Mouse (Mus musculus) midbrain, postnatal 0 days (tissue): ENCODE results near the gene Heatr5a. TPM values are rescaled to one million over a fixed set of nuclear protein-coding genes. Genes with fewer than 3 reads are reported as not detected.

Source experiments
- ATAC-seq: fragments of 200-750 bp; cut with Nextera tagmentation; 2 replicates; pipeline ENCODE4 v1.8.0; 2017; ENCODE audit warnings: moderate number of reproducible peaks, mild to moderate bottlenecking, moderate TSS enrichment, moderate library complexity; ENCODE audit not compliant: low FRiP score
- DNase-seq: peaks from one replicate; pipeline ENCODE4 v3.0.0-alpha.2; 2015; ENCODE audit warnings: low spot score
- H3K27ac ChIP-seq: fragments of 300-500 bp; sonication (generic); 2 replicates; pipeline ENCODE4 v1.5.1; 2014; ENCODE audit warnings: low read depth, mild to moderate bottlenecking, low read length, mixed read lengths
- H3K27me3 ChIP-seq: fragments of 300-500 bp; sonication (generic); 2 replicates; pipeline ENCODE4 v1.6.1; 2014; ENCODE audit warnings: low read length, control low read depth, mixed read lengths; ENCODE audit not compliant: insufficient read depth
- H3K36me3 ChIP-seq: fragments of 300-500 bp; sonication (generic); 2 replicates; pipeline ENCODE4 v1.6.1; 2014; ENCODE audit warnings: low read length, control low read depth, mixed read lengths; ENCODE audit not compliant: insufficient read depth
- H3K4me1 ChIP-seq: fragments of 300-500 bp; sonication (generic); 2 replicates; pipeline ENCODE4 v1.6.1; 2014; ENCODE audit warnings: mild to moderate bottlenecking, control low read depth, antibody characterized with exemption, low read length, mixed read lengths; ENCODE audit not compliant: insufficient read depth
- H3K4me2 ChIP-seq: fragments of 300-500 bp; sonication (generic); 2 replicates; pipeline ENCODE4 v1.6.1; 2014; ENCODE audit warnings: low read depth, mild to moderate bottlenecking, low read length, mixed read lengths; ENCODE audit not compliant: poor library complexity, severe bottlenecking
- H3K4me3 ChIP-seq: fragments of 300-500 bp; sonication (generic); 2 replicates; pipeline ENCODE4 v1.5.1; 2014; ENCODE audit warnings: low read depth, mild to moderate bottlenecking, low read length, moderate library complexity
- H3K9ac ChIP-seq: fragments of 300-500 bp; sonication (generic); replicated peaks from 2 replicates; pipeline ENCODE4 v1.6.1; 2014; ENCODE audit warnings: mild to moderate bottlenecking, low read length, moderate library complexity, mixed read lengths; ENCODE audit not compliant: poor library complexity, severe bottlenecking
- H3K9me3 ChIP-seq: fragments of 300-500 bp; sonication (generic); 2 replicates; pipeline ENCODE4 v1.6.1; 2016; ENCODE audit warnings: low read length, control low read depth
- CTCF ChIP-seq: IDR thresholded peaks from 2 replicates; pipeline ENCODE4 v1.5.1; 2016; ENCODE audit warnings: antibody characterized with exemption, mild to moderate bottlenecking
- WGBS: fragments of 180-500 bp; shearing (Covaris S2); extraction: QIAGEN DNeasy Blood & Tissue Kit; methylation state at CpG from one replicate; pipeline ENCODE4 v1.1.7; 2014; 5-methylcytosine and 5-hydroxymethylcytosine counted together
- polyA plus RNA-seq: library from polyadenylated mRNA; unstranded; fragments of >200 nt; fragmentation: Nextera tagmentation; extraction: Ambion mirVana; gene quantifications from 2 replicates; pipeline ENCODE4 v1.2.1, GENCODE M21; 2015
- total RNA-seq: library from RNA; depleted of rRNA; stranded (reverse); fragments of >200 nt; gene quantifications from 2 replicates; pipeline ENCODE4 v1.2.3, GENCODE M21; 2014; rRNA removed

The Heatr5a gene
- total and polyA plus RNA-seq, 2 experiments from 2014 or later = 3.3 to 25.3 TPM

DNA sequence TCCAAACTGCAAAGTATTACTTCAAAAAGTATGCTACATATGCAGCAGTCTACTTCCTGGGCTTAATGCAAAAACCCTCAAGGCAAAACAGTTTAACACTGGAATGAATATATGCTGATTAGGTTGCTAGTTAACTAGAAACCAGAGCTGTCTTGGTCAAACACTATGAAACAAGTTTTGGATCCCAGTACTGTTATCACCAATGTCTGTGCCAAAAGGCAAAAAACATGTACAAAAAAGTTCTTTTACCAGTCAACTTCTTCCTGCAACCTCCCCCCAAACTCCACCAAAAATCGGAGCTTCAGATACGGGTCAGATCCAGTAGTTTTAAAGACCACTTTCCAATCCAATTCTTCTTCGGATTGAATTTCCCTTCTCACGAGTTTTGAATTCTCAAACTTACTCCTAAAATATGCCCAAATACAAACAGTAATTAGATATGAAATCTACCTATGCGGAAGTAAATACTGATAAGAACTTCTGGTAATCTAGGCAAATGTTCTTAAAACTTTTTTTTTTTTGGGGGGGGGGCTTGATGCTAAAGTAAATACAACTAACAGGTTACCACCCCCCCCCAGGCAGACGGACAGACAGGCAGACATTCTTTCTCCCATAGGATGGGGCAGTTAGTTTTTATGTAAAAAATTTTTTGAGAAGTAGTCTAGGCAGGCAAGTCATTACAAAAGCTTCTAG lies 143.0 kb downstream of the Heatr5a start:
- no peak for DNase-seq
- H3K27ac ChIP-seq = peak overlapping the region; percentile 96
- 35% methylated on average over 6 of the region's 6 CpGs for WGBS
- TF ChIP-seq CTCF = no peak
- no peaks in the 10 kb centered on the region for H3K9me3 ChIP-seq
- peaks cover 6% of the 10 kb centered on the region; the same call in 1 of the 2 replicates for H3K4me1 ChIP-seq
- no peaks in the 10 kb centered on the region for H3K27me3 ChIP-seq
- peak overlapping the region; percentile 58 for H3K4me2 ChIP-seq
- no peaks in the 10 kb centered on the region for H3K36me3 ChIP-seq
- peak overlapping the region; percentile 69 for H3K4me3 ChIP-seq
- no peak for ATAC-seq
- H3K9ac ChIP-seq = peak overlapping the region; percentile 75

Other genes starting within 250 kb of the Heatr5a start
- 75.7 and 91.7 TPM in 2 replicates for gene Hectd1, start 141.8 kb downstream of the Heatr5a start, total RNA-seq
- 24.9 and 29.5 TPM in 2 replicates for gene Hectd1, start 141.8 kb downstream of the Heatr5a start, polyA plus RNA-seq
- 11.6 and 23.8 TPM in 2 replicates for gene Dtd2, start 35.2 kb upstream of the Heatr5a start, total RNA-seq
- 31.1 and 33.2 TPM in 2 replicates for gene Dtd2, start 35.2 kb upstream of the Heatr5a start, polyA plus RNA-seq
- not detected in 2 replicates for gene Gpr33, start 56.7 kb upstream of the Heatr5a start, total RNA-seq
- gene Gpr33, start 56.7 kb upstream of the Heatr5a start, polyA plus RNA-seq = not detected in 2 replicates
- 3.6 and 7.8 TPM in 2 replicates for gene Nubpl, start 126.4 kb upstream of the Heatr5a start, total RNA-seq
- 6.2 and 6.9 TPM in 2 replicates for gene Nubpl, start 126.4 kb upstream of the Heatr5a start, polyA plus RNA-seq